Mouse (Mus musculus) cerebellum, adult 11-12 months (tissue): Measurements from ENCODE around the gene Enah.

Experiments
- DNase-seq: peaks from one replicate; pipeline ENCODE4 v3.0.0; 2022

Gene Enah

DNA sequence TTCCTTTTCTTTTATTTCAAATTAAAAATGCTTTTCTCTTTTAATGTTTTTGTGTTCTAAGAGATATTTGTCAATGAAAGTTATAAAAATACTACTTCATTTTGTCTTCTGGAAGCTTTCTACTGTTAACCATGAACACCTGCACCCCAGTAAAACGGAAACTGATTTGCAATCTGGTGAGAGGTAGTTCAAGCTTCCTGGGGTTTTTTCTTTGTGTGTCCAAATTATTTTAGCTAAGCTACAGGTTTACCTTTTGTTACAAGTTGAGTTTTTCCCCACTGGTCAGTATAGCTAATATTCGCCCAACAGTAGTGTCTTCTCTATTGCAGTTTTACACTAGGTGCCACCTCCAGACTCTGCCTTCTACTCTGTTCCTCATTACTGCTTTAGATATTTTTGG lies 62.1 kb downstream of the Enah start:
- DNase-seq, result no peak

DNA sequence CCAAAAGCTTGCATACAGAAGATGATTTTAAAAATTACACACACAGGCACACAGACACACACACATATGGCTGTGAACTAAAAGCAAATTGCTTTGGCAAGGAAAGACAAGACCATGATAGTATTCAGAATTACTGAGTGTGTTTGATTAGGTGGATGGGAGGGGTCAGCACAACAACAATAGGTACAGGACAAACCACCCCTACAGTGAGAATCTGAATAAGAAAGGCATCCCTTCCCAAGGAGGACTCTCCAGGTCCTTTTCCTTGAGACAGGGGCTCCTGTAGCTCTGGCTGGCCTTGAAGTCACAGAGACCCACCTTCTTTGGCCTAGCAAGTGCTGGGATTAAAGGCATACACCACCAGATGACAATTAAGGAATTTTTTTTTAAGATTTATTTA lies 66.2 kb downstream of the Enah start:
- DNase-seq, result no peak

DNA sequence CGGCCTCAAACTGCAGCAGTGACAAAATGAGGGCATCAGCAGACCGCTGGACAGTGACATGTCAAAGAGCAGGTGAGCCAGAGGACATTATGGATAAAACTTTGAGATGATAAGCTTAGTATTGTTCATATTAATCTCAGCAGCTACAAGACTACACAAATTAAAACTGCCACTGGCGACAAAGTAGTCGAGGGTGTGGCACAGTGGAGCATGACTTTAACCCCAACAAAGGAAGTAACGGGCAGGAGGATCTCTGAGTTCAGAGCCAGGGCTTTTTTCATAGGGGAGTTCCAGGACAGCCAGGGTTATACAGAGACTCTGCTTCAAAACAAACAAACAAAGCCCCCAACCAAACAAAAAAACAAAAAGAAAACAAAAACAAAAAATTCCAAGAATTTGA lies 68.5 kb downstream of the Enah start:
- no peak for DNase-seq

DNA sequence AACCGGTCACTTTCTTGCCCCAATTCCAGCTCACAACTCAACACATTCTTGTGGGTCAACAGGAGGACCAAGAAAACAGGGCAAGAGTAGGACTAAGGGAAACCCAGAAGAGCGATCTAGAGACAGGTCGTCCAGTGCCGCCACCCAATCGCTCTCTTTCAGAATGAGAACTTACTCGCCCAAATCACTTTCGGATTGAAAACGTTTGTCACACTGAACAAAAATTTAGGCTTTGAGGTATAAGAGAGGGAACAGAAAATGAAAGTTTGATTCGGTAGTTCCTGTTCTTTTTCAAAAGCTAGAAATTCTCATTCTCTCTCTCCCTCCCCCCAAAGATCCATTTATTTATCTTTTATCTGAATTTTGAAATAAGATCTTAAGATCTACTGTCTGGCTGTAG lies 69.1 kb downstream of the Enah start:
- DNase-seq, result no peak

DNA sequence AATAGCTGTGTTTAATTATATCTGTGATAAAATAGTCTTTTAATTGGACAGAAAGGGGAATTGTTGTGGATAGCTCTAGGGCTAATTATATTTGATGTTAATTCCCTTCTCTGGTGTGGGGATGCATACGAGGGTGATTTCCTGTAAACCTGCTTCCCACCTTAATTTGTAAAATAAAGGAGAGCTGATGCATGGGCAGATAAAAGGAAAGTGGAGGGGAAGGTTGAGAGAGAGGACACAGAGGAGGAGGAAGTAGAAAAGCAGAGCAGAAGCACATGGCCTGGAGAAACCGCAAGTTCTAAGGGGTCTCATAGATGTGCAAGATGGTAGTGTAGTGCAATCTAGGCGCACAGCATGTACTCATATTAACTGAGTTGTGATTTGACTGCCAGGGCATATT lies 71.6 kb downstream of the Enah start:
- DNase-seq, result no peak

DNA sequence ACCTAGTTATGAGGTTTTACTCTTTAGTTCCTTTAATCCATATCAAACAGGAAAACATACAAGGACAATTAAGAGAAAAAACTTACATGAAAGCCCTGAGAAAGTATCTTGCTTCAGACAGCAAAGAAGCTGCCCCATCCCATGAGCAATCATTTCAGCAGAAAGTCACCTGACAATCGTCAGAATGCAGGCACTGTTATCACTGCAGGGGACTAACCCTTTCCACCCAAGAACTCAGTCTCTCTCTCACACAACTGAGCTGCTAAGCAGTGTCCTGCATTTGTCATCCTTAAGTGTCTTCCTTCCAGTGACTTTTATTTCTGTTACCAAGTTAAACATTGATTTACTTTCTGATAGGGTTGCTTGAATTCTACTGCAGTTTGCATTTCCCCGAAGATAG lies 82.7 kb downstream of the Enah start:
- no peak for DNase-seq

DNA sequence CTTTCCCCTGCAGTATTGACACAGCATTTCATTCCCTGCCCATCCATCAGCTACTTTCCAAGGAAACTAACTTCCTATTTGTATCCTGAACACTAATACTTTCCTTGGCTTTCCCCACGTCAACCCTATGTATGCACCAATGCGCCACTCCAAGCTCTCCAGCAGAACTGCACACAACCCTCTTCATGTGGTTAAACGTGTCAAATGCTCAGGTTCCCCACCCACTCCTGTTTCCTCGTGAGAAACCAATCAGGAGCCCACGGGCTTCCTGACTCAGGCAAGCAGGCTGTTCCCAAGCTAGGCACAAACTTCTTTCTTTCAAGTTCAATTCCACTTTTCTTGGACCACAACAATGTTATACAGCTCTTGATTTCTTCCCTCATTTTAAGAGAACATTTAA lies 91.4 kb downstream of the Enah start:
- DNase-seq, result no peak

- no peak for DNase-seq
Measured at GRCm38 (mm10) chr1:181923384-181923783, 96.4 kb downstream of the Enah start.

GRCm38 (mm10) chr1:181921580-181922494 lies 98.0 kb downstream of the Enah start:
- DNase-seq, result no peak

DNA sequence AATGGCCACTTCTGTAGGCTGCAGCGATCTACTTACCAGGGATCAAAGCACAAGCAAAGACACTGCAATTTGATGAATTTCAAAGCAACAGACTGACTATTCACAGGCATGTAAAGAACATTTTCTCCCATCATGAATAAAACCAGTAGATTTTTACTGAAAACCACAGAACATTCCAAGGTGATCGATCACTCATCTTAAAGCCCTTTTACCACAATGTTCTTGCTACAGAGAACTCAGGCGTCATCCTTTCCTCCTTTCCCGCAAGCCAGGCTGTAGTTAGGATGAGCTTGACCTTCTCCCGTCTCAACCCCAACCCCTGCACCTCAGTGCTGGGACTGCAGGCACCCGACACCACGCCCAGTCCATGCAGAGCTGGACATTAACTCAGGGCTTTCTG lies 107.9 kb downstream of the Enah start:
- no peak for DNase-seq

DNA sequence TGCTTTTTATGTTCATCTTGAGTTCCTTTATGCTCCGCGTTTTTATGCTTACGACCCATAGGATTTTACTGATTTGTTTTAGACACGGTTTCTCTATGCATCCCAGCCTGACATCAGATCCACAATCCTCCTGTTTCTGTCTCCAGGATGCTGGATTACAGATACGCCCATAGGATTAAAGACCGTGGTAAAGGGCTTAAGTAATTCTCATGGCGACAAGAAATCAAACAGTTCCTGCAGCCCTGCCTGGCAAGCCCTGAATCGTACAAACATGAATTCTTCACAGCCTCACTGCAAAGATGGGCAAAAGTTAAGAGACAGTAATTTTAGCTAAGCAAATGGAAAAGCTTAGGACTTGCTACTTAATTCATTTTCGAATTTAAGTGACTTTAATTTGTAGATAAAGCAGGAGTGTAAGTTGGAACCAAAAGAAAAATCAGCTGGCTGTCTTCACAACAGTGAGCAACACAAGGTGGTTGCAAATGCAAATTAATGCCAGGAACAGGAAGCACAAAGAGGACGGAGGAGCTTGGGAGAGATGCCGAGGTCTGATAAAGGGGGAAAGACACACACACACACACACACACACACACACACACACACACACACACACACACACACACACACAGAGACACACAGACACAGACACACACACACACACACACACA lies 118.0 kb downstream of the Enah start:
- DNase-seq, result no peak

DNA sequence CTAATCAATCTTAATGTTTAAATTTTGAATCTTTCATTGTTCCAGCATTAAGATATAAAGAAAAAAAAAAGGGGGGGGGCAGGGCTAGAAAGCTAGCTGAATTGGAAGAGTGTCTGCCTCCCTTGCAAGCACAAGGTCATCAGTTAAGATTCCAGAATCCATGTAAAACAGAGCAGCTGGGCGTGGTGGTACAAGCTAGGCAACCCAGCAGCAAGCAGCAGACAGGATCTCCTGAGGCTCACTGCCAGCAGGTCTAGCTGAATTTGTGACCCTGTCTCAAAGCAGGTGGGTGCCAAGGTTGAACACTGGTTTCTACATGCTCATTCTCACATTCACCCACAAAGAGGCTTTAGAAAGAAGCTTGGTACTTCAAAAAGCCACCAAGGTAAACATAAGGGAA lies 118.9 kb downstream of the Enah start:
- DNase-seq, result no peak

DNA sequence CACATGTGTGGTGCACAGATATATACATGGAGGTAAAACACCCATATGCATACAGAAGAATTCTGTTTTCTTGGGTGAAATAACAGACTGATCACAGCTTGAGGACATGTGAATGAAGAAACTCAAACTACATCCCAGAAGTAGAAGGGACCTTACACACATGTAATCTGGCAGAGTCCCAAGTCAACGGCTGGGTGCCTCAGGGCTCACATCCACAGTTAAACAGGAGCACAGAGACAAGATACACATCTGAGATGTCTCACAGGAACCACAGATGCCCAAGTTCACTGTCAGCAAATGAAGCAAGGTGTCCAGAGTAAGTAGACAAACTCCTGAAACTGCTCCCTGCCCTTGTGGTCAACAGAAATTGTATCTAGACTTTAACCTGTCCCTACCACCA lies 120.8 kb downstream of the Enah start:
- no peak for DNase-seq

DNA sequence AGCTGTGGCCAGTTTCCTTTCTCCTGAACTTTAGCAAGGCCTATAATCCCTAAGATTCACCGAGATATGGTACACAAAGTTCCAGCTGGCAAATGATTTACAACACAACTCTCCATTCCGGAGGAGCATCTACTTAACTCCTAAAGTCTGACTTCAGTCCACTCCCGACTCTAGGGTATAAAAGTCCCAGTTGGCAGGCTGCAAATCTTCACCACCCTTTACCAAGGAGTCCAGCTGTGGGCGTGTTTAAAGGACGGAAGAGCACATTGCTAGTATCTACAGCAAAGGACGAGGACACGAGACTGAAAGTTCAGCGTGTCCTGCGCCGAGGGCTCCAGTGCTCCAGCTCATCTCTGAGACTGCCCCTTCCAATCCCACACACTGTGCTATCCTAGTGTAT lies 122.8 kb downstream of the Enah start:
- DNase-seq, result no peak

DNA sequence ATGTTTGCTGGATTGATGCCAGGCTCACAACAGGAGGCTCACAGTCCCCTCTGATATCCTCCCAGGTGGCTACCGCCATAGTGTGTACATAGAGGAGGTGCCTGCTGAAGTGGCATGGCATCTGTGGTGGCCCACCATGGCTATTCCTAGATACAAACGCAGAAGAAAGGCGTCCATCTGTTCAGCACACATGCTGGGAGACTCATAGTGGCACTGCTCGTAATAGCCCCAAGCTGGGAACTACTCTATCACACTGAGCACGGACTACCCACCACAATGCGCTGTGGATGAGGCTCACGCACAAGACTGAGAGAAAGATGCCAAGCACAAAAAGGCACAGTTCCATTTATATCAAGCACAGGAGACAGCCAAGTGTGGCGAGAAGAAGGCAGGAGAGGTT lies 126.1 kb downstream of the Enah start:
- no peak for DNase-seq

DNA sequence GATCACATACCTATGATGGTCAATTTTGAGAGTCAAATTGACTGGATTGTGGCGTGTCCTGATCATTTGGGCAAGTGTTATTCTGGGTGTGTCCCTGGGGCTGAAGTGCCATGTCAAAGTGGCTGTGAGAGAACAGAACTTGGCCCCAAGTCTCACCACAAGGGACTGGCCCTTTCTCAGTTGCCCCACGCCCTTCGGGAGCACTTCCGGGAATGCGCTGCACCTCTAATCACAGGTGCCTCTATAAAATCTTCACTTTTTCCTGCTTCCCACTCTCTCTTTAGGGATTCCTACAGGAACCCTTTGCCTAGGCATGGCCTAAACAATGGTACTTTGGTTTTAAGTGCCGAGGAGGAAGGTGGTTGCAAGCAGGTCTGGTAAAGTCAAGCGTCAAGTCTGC lies 130.1 kb downstream of the Enah start:
- no peak for DNase-seq

GRCm38 (mm10) chr1:181888801-181889200 lies 131.0 kb downstream of the Enah start:
- DNase-seq, result peak; percentile 81

GRCm38 (mm10) chr1:181881532-181881931 lies 138.3 kb downstream of the Enah start:
- DNase-seq, result peak; percentile 66

GRCm38 (mm10) chr1:181880752-181881325 lies 139.0 kb downstream of the Enah start:
- DNase-seq, result no peak

DNA sequence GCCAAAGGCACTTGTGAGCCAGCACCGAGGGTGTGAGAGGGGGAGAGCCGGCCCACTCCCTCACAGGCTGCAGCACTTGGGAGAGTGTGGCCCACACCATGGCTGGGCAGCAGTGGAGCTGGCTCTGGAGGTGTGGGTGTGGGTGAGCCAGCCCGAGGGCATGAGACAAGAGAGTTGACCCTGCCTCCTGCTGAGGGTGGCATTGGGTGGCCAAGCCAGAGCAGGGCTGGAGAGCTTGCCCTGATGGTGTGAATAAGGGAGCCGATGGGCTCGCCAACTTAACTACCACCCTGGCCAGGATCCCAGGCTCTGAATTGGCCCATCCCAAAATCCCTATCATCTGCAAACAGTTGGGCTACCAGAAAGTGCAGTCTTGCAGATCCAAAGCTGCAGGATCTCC lies 141.4 kb downstream of the Enah start:
- DNase-seq, result no peak

- DNase-seq, result no peak
Measured at GRCm38 (mm10) chr1:181877088-181877487, 142.7 kb downstream of the Enah start.

GRCm38 (mm10) chr1:181876656-181877055 lies 143.1 kb downstream of the Enah start:
- DNase-seq, result no peak

DNA sequence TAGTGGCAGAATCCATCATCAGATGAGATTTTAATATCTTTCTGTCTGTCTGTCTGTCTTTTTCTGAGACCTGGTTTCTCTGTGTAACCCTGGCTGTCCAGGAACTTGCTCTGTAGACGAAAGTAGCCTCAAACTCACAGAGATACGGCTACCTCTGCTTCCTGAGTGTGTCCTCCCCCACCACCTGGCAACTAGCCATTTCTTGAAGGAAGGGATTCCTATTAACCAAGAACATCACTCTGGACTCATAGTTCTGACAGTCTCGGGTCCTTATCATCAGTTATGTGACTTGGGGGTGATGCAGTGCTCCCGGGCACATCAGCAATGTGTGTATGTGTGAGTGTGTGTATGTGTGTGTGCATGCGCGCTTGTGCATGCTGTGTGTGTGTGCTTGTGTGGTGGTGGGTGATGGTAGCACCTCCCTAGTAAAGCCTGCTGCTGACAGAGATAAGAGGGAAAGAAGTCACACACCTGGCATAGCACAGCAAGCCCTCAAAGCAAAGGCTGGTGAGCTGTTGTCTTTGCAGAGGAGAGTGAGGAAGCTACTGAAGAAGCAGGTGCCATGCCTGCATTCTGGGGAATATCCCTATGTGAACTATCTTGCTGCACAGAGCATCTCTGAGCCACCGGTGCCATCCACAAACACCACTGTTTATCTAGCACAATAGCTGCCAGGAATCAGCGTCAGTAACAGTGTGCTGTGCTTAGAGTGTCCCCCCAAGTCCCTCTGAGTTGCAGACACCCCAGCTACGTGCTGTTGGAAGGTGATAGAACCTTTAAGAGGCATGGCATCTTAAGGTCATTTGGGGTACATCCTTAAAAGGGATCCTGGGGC lies 146.5 kb downstream of the Enah start:
- no peak for DNase-seq
